Mouse (Mus musculus): ENCODE data around the gene Cyp4f16.
"Not testable (repeated sequence)": the region's sequence is repeated elsewhere in the genome, so short reads cannot be mapped to it uniquely, and the experiment has no call there.

Cyp4f16 gene

DNA sequence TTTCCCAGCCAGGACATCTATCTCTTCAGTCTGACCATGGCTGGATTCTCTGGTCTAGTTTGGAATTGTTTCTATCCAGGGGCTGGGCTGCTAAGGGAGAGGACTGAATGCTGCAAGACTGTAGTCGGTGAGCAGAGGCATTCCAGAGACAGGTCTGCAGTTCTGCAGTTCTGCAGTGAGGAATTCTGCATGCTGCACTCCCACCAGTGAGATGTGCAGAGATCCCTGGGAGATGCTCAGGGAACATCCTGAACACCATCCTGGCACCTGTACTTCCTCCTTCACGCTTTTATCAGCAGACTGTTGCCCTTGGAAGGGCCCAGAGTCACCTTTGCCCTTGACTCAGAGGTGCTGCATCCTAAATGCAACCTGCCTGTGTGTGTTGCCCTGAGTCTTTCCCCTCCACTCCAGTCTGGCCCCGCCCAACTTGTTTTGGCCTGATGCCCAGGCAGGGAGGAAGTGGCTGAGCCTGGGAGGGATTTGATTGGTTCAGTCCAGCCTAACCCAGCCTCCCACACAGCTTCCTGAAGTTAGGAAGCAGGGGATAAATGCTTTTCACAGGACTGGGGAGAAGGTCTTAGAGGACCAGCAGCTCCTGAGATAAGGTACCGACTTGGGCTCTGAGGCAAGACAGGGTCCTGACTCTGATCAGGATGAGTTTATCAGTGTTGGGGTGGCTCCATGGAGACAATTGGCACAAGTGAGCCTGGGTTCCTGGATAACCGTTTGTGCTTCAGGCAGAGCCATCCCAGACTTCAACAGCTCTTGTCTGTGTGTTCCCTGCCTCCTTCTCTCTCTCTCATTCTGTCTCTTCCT, at the start of gene Cyp4f16:
Gene Cyp4f16, plus strand, starts transcription at position 508 of the 816 bp plus-strand sequence.
- DNase-seq, result peak; percentile 92

DNA sequence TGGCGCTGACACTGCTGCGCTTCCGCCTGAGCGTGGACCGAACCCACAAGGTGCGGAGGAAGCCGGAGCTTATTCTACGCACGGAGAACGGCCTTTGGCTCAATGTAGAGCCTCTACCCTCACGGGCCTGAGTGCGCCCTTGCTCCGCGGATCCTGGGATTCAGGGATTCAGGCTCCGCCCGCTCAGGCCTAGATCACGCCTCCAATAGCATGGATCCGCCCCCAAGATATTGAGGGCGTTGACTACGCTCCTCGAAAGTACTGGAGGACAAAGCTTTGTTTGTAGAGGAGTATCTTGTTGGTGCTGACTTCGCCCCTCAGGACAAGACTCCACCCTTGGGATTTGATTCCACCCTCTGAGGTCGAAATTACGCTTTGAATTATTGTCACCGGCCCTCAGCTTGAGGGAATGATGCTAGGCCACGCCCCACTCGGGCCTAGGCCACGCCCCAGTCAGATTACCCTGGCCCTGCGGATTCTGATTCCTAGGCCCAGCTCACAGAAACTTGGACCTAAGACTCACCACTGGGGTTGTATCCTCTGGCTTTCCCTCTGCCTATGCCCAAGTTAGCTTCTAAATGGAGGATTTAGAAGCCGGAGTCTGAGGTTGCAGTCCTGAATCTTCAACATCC, 43.9 kb upstream of the Cyp4f16 start:
- DNase-seq, result peak; percentile 48

GRCm38 (mm10) chr17:32494601-32495000, 41.8 kb upstream of the Cyp4f16 start:
- peak; percentile 70 for DNase-seq

DNA sequence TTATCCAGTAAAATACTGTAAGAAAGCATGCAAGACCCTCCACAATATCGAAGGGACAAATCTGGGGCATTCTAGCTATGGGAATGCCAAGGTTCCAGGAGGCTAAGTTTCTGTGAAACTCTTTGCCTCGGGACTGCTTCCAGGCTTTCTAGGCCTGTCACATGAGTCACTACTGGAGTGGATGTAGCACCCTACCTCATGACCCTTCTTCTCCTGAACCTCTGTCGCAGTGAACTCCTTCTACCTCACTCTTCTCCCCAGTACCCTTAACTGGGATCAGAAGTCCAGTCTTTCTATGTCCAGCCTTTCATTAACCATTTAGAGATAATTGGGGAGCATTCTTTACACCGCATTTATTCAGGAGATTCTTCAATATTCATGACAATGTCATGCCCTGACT, 35.8 kb upstream of the Cyp4f16 start:
- not testable (repeated sequence) for DNase-seq

DNA sequence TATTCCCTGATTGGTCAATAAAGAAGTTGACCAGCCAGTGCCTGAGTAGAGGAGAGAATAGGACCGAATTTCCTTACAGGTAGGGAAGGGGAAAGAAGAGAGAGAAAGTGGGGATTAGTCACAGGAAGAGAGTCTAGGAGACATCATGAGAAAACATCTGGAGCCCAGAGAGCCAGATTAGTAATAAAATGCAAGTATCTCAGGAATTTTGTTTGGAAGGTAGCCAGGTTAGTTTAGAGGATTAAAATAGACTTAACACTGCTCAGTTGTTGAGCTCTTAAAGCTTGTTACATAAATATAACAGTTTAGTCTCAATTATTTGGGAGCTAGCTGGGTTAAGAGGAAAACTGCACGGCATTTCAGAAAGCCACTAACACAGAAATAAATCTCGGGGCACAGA, 35.3 kb upstream of the Cyp4f16 start:
- DNase-seq, result no peak

- no peak for DNase-seq
Observed at GRCm38 (mm10) chr17:32503111-32503510, 33.2 kb upstream of the Cyp4f16 start.

- DNase-seq, result peak; percentile 72
Observed at GRCm38 (mm10) chr17:32505851-32506728, 30.3 kb upstream of the Cyp4f16 start, which contains the start of gene Cyp4f17. TSS of gene Cyp4f17 (plus strand) at chr17:32506050.

GRCm38 (mm10) chr17:32506729-32507245, 29.6 kb upstream of the Cyp4f16 start:
- DNase-seq, result no peak

DNA sequence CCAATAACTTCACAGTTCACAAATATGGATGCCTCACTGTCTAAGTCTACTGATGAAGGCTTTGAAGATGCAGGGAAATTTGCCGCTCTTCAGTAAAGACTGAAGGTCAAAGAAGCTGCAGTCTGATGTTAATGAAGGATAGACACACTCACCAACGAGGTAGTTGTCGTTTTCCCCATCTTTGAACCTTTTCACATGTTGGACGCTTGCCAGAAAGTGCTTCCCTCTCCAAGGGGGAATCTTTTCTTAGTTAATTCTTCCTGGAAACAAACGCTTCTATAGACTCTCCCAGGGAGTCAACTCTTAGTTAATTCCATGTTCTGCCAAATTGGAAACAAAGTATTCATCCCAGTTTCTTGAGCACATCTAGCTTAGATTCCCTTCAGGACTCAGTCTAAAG, 20.2 kb upstream of the Cyp4f16 start:
- DNase-seq, result no peak

DNA sequence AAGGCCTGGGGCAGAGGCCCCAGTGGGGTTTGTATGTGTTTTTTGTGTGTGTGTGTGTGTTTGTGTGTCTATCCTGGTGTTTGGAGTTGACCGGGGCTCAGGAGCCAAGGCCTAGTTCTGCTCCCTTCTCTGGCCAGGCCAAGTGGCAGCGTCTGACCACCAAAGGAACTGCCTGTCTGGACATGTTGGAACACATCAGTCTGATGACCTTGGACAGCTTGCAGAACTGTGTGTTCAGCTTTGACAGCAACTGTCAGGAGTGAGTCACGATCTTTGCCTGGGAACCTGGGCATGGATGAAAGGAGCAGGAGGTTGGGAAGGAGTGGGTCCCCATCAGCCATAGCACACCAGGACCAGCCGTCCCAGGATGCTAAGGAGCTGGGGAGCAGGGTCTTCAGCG, 14.4 kb upstream of the Cyp4f16 start:
- DNase-seq, result no peak

GRCm38 (mm10) chr17:32522386-32522785, 14.0 kb upstream of the Cyp4f16 start:
- DNase-seq, result no peak

GRCm38 (mm10) chr17:32522816-32523215, 13.5 kb upstream of the Cyp4f16 start:
- DNase-seq, result no peak

DNA sequence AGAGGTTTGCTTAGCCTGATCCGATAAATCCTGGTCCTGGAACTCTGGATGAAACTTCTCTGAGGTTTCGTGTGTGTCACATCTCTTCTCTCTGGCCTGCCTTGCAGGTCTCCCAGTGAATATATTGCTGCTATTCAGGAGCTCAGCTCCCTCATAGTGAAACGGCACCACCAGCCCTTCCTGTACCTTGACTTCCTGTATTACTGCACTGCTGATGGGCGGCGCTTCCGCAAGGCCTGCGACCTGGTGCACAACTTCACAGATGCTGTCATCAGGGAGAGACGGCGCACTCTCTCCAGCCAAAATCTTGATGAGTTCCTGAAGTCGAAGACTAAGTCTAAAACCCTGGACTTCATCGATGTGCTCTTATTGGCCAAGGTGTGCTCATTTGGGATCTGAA, 12.5 kb upstream of the Cyp4f16 start:
- DNase-seq, result no peak

DNA sequence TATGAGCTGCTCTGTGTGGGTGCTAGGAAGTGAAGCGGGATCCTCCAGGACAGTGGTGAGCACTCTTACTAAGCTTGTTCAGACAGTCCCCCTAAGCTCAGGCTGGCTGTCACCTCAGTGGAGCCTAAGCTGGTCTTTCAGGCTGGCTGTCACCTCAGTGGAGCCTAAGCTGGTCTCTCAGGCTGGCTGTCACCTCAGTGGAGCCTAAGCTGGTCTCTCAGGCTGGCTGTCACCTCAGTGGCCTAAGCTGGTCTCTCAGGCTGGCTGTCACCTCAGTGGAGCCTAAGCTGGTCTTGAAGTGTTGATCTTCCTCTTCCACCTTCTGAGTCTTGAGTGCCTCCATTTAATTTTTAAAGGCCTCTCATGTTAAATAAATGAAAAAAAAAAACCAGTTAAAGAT, 10.0 kb upstream of the Cyp4f16 start:
- not testable (repeated sequence) for DNase-seq

GRCm38 (mm10) chr17:32527748-32528147, 8.6 kb upstream of the Cyp4f16 start:
- DNase-seq, result no peak

DNA sequence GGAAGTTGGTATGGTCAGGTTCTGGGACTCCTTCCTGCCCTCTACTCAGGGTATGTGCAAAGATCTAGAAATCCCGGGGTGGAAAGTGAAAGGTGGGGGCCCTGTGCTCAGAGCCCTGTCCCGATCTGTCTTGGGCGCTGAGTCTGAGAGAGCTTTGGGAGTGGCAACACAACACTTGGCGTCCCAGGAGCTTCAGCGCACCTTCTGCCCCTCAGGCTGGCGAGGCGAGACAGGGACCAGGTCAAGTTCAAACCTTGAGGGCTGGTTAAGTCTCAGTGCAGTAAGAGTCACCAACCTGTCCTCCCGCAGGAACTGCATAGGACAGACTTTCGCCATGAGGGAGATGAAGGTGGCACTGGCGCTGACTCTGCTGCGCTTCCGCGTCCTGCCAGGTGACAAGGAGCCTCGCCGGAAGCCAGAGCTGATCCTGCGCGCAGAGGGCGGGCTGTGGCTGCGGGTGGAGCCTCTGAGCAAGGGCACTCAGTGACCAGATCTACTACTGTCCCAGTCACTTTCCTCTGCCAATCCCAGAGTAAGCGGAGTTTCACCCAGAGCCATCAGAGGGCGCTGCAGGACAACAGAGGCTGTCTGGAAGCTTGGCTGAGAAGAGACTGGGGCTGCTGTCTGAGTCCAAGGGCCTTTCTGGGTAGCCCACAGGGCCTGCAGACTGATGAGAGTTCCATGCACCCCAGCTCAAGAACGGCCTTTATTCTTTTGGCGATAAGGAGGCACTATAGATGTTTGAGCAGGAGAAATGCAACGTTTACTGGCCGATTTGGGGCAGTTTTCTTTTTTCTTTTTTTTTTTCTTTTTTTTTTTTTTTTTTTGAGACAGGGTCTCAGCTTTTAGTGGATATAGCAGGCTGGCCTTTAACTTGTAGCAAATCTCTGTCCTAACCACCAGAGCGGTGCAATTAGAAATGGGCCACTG, 7.7 kb upstream of the Cyp4f16 start:
- DNase-seq, result peak; percentile 89

GRCm38 (mm10) chr17:32532356-32532755, 4.0 kb upstream of the Cyp4f16 start:
- not testable (repeated sequence) for DNase-seq

DNA sequence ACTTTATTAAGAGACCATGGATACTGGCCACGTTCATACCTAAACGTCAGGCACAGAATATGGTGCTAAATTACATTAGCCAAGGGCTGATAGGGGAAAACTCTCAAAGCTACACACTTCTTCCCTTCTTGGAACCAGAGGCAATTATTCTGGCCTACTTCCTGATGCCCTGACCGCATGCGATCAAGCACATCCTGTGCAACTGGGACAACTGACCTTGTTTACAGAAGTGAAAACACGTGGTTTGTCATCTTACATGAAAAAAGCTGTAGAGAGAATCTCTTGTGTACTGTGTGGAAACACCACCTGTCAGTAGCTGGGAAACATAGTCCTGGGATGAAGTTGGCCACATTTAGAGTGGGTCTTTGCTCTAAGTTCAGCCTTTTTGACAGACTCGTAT, 2.3 kb upstream of the Cyp4f16 start:
- DNase-seq, result no peak

- DNase-seq, result no peak
Observed at GRCm38 (mm10) chr17:32536867-32537250, 501 bp downstream of the Cyp4f16 start.

- DNase-seq, result not testable (repeated sequence)
Observed at GRCm38 (mm10) chr17:32544792-32545191, 8.4 kb downstream of the Cyp4f16 start.

DNA sequence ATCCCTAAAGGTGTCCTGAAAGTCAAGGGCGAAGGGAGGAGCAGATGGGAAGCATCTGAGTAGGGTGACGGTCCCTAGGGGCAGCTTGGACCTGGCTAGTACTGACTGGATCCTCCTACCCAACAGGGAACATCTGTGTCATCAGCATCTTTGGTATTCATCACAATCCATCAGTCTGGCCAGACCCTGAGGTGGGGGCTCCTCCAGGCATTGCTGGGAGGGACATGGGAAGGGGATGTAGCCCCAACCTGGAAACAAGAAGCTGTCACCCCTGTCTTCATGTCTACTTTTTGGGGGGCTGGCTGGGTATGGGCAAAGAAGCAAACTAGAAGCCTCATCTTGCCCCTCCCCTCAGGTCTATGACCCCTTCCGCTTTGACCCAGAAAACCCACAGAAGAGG, 14.0 kb downstream of the Cyp4f16 start:
- DNase-seq, result not testable (repeated sequence)

Data from kidney, adult 18-20 months (tissue).